Mouse (Mus musculus): ENCODE measurements at regions not wholly inside any gene's neighbourhood (a gene's known extent, or its start where the extent isn't known, plus 50 kb on each side); places are given as distances from the start of the nearest gene placed in this dataset.
"Not testable (repeated sequence)": the region's sequence is repeated elsewhere in the genome, so short reads cannot be mapped to it uniquely, and the experiment has no call there.

GRCm38 (mm10) chr14:17556458-17556857 is 103.6 kb upstream of the Thrb start:
- no peak for DNase-seq (ENCODE audit: low spot score in 2 of 2)

GRCm38 (mm10) chr14:17560001-17560400 is 100.1 kb upstream of the Thrb start:
- not testable (repeated sequence) for DNase-seq (ENCODE audit: low spot score in 2 of 2)

GRCm38 (mm10) chr14:17567927-17568326 is 92.1 kb upstream of the Thrb start:
- no peak for DNase-seq (ENCODE audit: low spot score in 2 of 2)

- no peak for DNase-seq (ENCODE audit: low spot score in 2 of 2)
Observed at GRCm38 (mm10) chr14:17569087-17569636, 90.9 kb upstream of the Thrb start.

- DNase-seq (ENCODE audit: low spot score in 2 of 2) = no peak
Observed at GRCm38 (mm10) chr14:17578776-17579175, 81.3 kb upstream of the Thrb start.

GRCm38 (mm10) chr14:17589595-17589994 is 70.5 kb upstream of the Thrb start:
- no peak for DNase-seq (ENCODE audit: low spot score in 2 of 2)

GRCm38 (mm10) chr14:17599553-17599952 is 60.5 kb upstream of the Thrb start:
- DNase-seq (ENCODE audit: low spot score in 2 of 2) = no peak

GRCm38 (mm10) chr14:17602357-17602756 is 57.7 kb upstream of the Thrb start:
- no peak for DNase-seq (ENCODE audit: low spot score in 2 of 2)

- no peak for DNase-seq (ENCODE audit: low spot score in 2 of 2)
Observed at GRCm38 (mm10) chr14:17606018-17606417, 54.0 kb upstream of the Thrb start.

GRCm38 (mm10) chr14:17607186-17607585 is 52.9 kb upstream of the Thrb start:
- no peak for DNase-seq (ENCODE audit: low spot score in 2 of 2)

Measured in thymus, postnatal 10 days (tissue).